Mouse (Mus musculus): ENCODE results near the gene Cryge. TPM values are rescaled to one million over a fixed set of nuclear protein-coding genes. Genes with fewer than 3 reads are reported as not detected.

Gene Cryge
- polyA plus RNA-seq, 1 experiment from 2014 or later: not detected

GRCm38 (mm10) chr1:65039679-65040078, 11.3 kb downstream of the Cryge start:
- ATAC-seq: no peak
- no peaks in the 10 kb centered on the region for H3K27me3 ChIP-seq (replicated peaks; ENCODE audit: control insufficient read depth, insufficient read depth, low read length)
- H3K4me3 ChIP-seq (replicated peaks; ENCODE audit: low read length): no peak overlapping the region
- no peak overlapping the region for H3K9ac ChIP-seq (replicated peaks; ENCODE audit: low read depth, low read length)
- no peak overlapping the region for H3K27ac ChIP-seq (ENCODE audit: low read length)
- H3K4me2 ChIP-seq (ENCODE audit: low read length): no peak overlapping the region
- H3K9me3 ChIP-seq (ENCODE audit: control insufficient read depth, low read length): no peaks in the 10 kb centered on the region
- H3K36me3 ChIP-seq (ENCODE audit: control insufficient read depth, insufficient read depth): no peaks in the 10 kb centered on the region
- no peaks in the 10 kb centered on the region for H3K4me1 ChIP-seq (replicated peaks; ENCODE audit: control insufficient read depth, insufficient read depth, low read length)
- WGBS: 84% methylated on average over 3 of the region's 3 CpGs

DNA sequence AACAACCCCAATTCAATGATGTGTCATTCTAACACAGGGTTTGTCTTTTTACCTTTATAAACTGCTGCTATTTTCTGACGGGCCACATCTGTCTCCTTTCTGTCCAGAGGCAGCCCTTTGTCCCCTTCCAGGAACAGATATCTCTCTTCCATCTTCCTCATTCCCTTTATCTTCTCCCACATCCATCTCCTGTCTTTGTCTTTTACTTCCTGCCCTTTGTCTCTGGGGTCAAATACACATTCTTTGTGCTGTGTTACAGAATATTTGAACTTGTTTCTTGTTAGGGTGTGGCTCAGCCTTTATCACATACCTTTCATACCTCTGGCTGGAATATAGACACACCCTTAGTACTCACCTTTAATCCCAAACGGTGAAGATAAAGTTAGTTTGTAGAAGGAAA, 13.4 kb downstream of the Cryge start:
- Histone ChIP-seq H3K4me1 (replicated peaks; ENCODE audit: control insufficient read depth, insufficient read depth, low read length) (no peaks in the 10 kb centered on the region), H3K9ac (replicated peaks; ENCODE audit: low read depth, low read length) (no peak overlapping the region), H3K9me3 (ENCODE audit: control insufficient read depth, low read length) (no peaks in the 10 kb centered on the region), H3K36me3 (ENCODE audit: control insufficient read depth, insufficient read depth) (no peaks in the 10 kb centered on the region), H3K27me3 (replicated peaks; ENCODE audit: control insufficient read depth, insufficient read depth, low read length) (no peaks in the 10 kb centered on the region), H3K4me2 (ENCODE audit: low read length) (no peak overlapping the region), H3K4me3 (replicated peaks; ENCODE audit: low read length) (no peak overlapping the region), H3K27ac (ENCODE audit: low read length) (no peak overlapping the region)
- 83% methylated on average over 2 of the region's 2 CpGs for WGBS
- ATAC-seq: no peak

DNA sequence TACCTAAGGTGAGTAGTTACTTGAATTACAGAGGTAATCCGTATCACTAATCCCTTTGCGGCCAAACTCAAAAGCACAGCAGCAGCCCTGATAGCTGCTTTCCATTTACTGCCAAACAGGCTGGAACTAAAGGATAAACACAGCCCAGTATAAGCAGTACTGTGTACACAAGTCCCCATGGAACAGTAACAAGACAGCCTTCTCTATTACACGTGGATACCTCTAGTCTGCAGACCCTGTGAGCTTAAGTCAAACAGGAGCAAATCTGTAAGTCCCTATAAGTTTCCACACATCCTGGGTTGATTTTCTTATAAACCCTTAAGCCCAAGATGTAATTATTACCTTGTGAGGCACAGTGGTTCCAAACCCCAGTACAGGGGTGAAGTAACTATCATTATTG, 15.4 kb downstream of the Cryge start:
- WGBS: 27% methylated on average over 3 of the region's 3 CpGs
- H3K27ac ChIP-seq (ENCODE audit: low read length): no peak overlapping the region
- H3K4me1 ChIP-seq (replicated peaks; ENCODE audit: control insufficient read depth, insufficient read depth, low read length): no peaks in the 10 kb centered on the region
- H3K4me3 ChIP-seq (replicated peaks; ENCODE audit: low read length): no peak overlapping the region
- ATAC-seq: no peak
- H3K36me3 ChIP-seq (ENCODE audit: control insufficient read depth, insufficient read depth): no peaks in the 10 kb centered on the region
- no peak overlapping the region for H3K9ac ChIP-seq (replicated peaks; ENCODE audit: low read depth, low read length)
- no peaks in the 10 kb centered on the region for H3K9me3 ChIP-seq (ENCODE audit: control insufficient read depth, low read length)
- H3K4me2 ChIP-seq (ENCODE audit: low read length): no peak overlapping the region
- H3K27me3 ChIP-seq (replicated peaks; ENCODE audit: control insufficient read depth, insufficient read depth, low read length): no peaks in the 10 kb centered on the region

GRCm38 (mm10) chr1:65032641-65033040, 18.3 kb downstream of the Cryge start, which contains the start of gene Akr1cl:
Gene Akr1cl (minus strand): TSS chr1:65032759.
- ATAC-seq: no peak
- Histone ChIP-seq H3K4me3 (replicated peaks; ENCODE audit: low read length) (no peak within 1 kb of the TSS), H3K27ac (ENCODE audit: low read length) (no peak within 1 kb of the TSS), H3K4me2 (ENCODE audit: low read length) (no peak within 1 kb of the TSS), H3K4me1 (replicated peaks; ENCODE audit: control insufficient read depth, insufficient read depth, low read length) (no peaks in the 10 kb centered on the region), H3K36me3 (ENCODE audit: control insufficient read depth, insufficient read depth) (no peaks in the 10 kb centered on the region), H3K9me3 (ENCODE audit: control insufficient read depth, low read length) (no peaks in the 10 kb centered on the region), H3K9ac (replicated peaks; ENCODE audit: low read depth, low read length) (no peak within 1 kb of the TSS), H3K27me3 (replicated peaks; ENCODE audit: control insufficient read depth, insufficient read depth, low read length) (no peaks in the 10 kb centered on the region)

- Histone ChIP-seq H3K4me1 (replicated peaks; ENCODE audit: control insufficient read depth, insufficient read depth, low read length) (no peaks in the 10 kb centered on the region), H3K4me3 (replicated peaks; ENCODE audit: low read length) (no peak overlapping the region), H3K27me3 (replicated peaks; ENCODE audit: control insufficient read depth, insufficient read depth, low read length) (no peaks in the 10 kb centered on the region), H3K27ac (ENCODE audit: low read length) (no peak overlapping the region), H3K9me3 (ENCODE audit: control insufficient read depth, low read length) (no peaks in the 10 kb centered on the region), H3K36me3 (ENCODE audit: control insufficient read depth, insufficient read depth) (no peaks in the 10 kb centered on the region), H3K9ac (replicated peaks; ENCODE audit: low read depth, low read length) (no peak overlapping the region), H3K4me2 (ENCODE audit: low read length) (no peak overlapping the region)
- no peak for ATAC-seq
- 67% methylated on average over 9 of the region's 9 CpGs for WGBS
Measured at GRCm38 (mm10) chr1:65028206-65028605, 22.7 kb downstream of the Cryge start.

- H3K36me3 ChIP-seq (ENCODE audit: control insufficient read depth, insufficient read depth): no peaks in the 10 kb centered on the region
- H3K27ac ChIP-seq (ENCODE audit: low read length): no peak overlapping the region
- H3K27me3 ChIP-seq (replicated peaks; ENCODE audit: control insufficient read depth, insufficient read depth, low read length): no peaks in the 10 kb centered on the region
- H3K4me3 ChIP-seq (replicated peaks; ENCODE audit: low read length): no peak overlapping the region
- no peak for ATAC-seq
- no peaks in the 10 kb centered on the region for H3K9me3 ChIP-seq (ENCODE audit: control insufficient read depth, low read length)
- H3K4me1 ChIP-seq (replicated peaks; ENCODE audit: control insufficient read depth, insufficient read depth, low read length): no peaks in the 10 kb centered on the region
- H3K4me2 ChIP-seq (ENCODE audit: low read length): no peak overlapping the region
- H3K9ac ChIP-seq (replicated peaks; ENCODE audit: low read depth, low read length): no peak overlapping the region
- WGBS: 76% methylated on average over 4 of the region's 4 CpGs
Measured at GRCm38 (mm10) chr1:65012726-65013125, 38.2 kb downstream of the Cryge start.

DNA sequence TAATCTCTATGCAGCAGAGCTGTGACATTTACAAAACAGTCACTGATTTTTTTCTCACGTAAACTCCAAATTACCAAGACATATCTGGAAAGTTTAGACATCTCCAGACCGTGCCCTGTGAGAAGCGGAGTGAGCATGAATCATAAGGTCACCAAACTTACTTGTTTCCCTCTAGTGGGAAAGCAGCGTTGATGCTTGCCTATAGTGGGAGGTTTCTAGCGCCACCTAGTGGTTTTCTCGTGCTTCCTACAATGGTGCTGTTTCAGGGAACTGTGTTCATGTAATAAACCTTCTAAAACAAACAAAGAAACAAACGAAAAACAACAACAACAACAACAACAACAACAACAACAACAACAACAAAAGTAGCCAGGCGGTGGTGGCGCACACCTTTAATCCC, 40.8 kb downstream of the Cryge start:
- no peaks in the 10 kb centered on the region for H3K27me3 ChIP-seq (replicated peaks; ENCODE audit: control insufficient read depth, insufficient read depth, low read length)
- H3K4me3 ChIP-seq (replicated peaks; ENCODE audit: low read length): no peak overlapping the region
- ATAC-seq: peak; percentile 92
- no peaks in the 10 kb centered on the region for H3K36me3 ChIP-seq (ENCODE audit: control insufficient read depth, insufficient read depth)
- H3K9me3 ChIP-seq (ENCODE audit: control insufficient read depth, low read length): no peaks in the 10 kb centered on the region
- no peak overlapping the region for H3K27ac ChIP-seq (ENCODE audit: low read length)
- H3K4me2 ChIP-seq (ENCODE audit: low read length): no peak overlapping the region
- H3K4me1 ChIP-seq (replicated peaks; ENCODE audit: control insufficient read depth, insufficient read depth, low read length): no peaks in the 10 kb centered on the region
- H3K9ac ChIP-seq (replicated peaks; ENCODE audit: low read depth, low read length): no peak overlapping the region
- WGBS: 12% methylated on average over 9 of the region's 9 CpGs

DNA sequence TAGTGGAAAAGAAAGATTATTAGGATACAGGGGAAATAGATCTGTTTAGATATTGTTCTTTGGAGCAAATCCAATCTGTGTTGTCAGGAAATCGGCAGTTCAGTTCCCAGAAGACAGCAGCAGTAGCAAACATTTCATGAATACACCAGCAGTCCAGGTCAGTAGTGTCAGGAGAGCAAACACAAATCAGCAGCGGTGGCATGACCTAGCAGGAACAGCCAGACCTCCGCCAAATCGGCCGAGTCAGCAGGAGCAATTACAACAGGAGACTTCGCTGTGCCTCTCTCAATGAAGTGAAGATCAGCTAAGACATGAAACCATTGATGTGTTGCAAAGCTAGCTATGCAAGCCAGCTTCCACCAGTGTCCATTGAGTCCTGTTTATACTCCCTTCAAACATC, 45.4 kb downstream of the Cryge start:
- H3K4me3 ChIP-seq (replicated peaks; ENCODE audit: low read length): no peak overlapping the region
- no peaks in the 10 kb centered on the region for H3K9me3 ChIP-seq (ENCODE audit: control insufficient read depth, low read length)
- no peak overlapping the region for H3K4me2 ChIP-seq (ENCODE audit: low read length)
- H3K36me3 ChIP-seq (ENCODE audit: control insufficient read depth, insufficient read depth): no peaks in the 10 kb centered on the region
- WGBS: 94% methylated on average over 6 of the region's 6 CpGs
- H3K4me1 ChIP-seq (replicated peaks; ENCODE audit: control insufficient read depth, insufficient read depth, low read length): no peaks in the 10 kb centered on the region
- no peak for ATAC-seq
- H3K9ac ChIP-seq (replicated peaks; ENCODE audit: low read depth, low read length): no peak overlapping the region
- H3K27ac ChIP-seq (ENCODE audit: low read length): no peak overlapping the region
- H3K27me3 ChIP-seq (replicated peaks; ENCODE audit: control insufficient read depth, insufficient read depth, low read length): no peaks in the 10 kb centered on the region

DNA sequence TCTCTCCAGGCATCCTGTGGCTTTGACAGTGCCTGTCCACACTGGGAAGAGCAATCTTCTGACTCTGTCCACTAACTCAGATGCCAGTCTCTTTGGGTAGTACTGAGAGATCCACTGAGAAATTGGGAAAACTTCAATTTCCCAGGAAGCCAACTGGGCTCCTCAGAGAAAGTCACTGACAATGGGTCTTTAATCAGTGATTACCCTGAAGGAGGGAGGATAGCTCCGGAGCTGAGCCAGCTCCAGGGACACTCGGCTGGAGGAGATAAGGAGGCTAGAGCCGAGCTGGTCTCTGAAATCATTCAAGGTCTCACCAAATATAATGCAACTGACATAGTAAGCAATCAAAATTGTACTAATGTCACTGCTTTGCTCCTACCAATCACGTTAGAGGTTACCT, 46.4 kb downstream of the Cryge start:
- Histone ChIP-seq H3K9me3 (ENCODE audit: control insufficient read depth, low read length) (no peaks in the 10 kb centered on the region), H3K4me2 (ENCODE audit: low read length) (no peak overlapping the region), H3K27ac (ENCODE audit: low read length) (no peak overlapping the region), H3K4me3 (replicated peaks; ENCODE audit: low read length) (no peak overlapping the region), H3K9ac (replicated peaks; ENCODE audit: low read depth, low read length) (no peak overlapping the region), H3K27me3 (replicated peaks; ENCODE audit: control insufficient read depth, insufficient read depth, low read length) (no peaks in the 10 kb centered on the region), H3K36me3 (ENCODE audit: control insufficient read depth, insufficient read depth) (no peaks in the 10 kb centered on the region), H3K4me1 (replicated peaks; ENCODE audit: control insufficient read depth, insufficient read depth, low read length) (no peaks in the 10 kb centered on the region)
- ATAC-seq: no peak
- 85% methylated on average over 4 of the region's 4 CpGs for WGBS

All from forebrain, embryonic 16.5 days (tissue).